Mouse (Mus musculus) cerebellum, postnatal 14 days (tissue): ENCODE results near the gene Araf.
"Not testable (repeated sequence)": the region's sequence is repeated elsewhere in the genome, so short reads cannot be mapped to it uniquely, and the experiment has no call there.

Experiments
- DNase-seq, 2 experiments: peaks; one replicate each; pipeline ENCODE4 v3.0.0; 2021; ENCODE audit warnings: mixed read lengths in 2 of 2

Araf gene

GRCm38 (mm10) chrX:20797681-20798080 lies at the start of gene Araf:
Gene Araf, plus strand, starts transcription at chrX:20797814.
- peak in 1 of 2 experiments; percentile 53 for DNase-seq

GRCm38 (mm10) chrX:20748829-20749228 lies 48.8 kb upstream of the Araf start:
- DNase-seq: no peak

GRCm38 (mm10) chrX:20761201-20761600 lies 36.4 kb upstream of the Araf start:
- DNase-seq: no peak

DNA sequence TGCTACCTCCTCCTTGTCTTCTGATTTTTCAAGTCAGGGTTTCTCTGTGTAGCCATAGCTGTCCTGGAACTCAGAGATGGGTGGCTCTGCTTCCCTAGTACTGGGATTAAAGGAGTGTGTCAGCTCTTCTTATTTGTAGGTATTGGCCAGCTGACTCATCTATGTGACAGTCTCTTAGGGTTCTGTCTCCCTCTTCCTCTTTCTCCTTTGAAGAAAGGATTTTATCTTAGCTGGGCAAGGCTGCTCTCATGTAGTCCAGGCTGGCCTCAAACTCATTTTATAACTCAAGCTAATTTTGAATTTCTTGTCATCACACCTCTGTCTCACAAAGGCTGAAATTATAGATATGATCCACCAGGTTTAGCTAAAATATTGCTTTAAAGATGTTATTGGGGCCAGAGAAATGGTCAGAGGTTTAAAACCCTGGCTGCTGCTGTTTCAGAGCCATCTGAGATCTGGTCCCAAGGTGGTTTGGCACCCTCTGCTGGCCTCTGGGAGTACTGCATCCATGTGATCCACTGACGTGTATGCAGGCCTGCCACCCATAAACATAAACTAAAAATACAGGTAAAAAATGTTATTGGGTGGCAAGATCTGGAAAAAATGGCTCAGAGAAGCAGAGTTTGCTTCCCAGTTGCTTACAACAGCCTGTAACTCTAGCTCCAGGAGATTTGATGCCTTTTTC lies 26.8 kb upstream of the Araf start:
- DNase-seq: peak; percentile 91 to 94

DNA sequence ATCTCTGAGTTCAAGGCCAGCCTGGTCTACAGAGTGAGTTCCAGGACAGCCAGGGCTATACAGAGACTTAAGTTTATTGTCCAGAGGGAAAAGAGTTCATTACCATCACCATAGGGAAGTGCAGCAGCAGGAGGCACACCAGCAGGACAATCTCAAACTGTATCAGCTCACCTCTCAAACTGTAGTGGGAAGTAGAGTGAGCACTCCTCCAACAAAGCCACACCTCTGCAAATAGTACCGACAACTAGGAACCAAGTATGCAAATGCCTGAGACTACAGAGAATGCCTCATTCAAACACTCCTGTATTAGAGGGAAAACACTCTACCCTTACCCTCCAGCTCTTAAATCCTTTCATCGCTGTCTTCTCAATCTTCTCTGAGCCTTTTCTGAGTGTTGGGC lies 25.9 kb upstream of the Araf start:
- no peak for DNase-seq

DNA sequence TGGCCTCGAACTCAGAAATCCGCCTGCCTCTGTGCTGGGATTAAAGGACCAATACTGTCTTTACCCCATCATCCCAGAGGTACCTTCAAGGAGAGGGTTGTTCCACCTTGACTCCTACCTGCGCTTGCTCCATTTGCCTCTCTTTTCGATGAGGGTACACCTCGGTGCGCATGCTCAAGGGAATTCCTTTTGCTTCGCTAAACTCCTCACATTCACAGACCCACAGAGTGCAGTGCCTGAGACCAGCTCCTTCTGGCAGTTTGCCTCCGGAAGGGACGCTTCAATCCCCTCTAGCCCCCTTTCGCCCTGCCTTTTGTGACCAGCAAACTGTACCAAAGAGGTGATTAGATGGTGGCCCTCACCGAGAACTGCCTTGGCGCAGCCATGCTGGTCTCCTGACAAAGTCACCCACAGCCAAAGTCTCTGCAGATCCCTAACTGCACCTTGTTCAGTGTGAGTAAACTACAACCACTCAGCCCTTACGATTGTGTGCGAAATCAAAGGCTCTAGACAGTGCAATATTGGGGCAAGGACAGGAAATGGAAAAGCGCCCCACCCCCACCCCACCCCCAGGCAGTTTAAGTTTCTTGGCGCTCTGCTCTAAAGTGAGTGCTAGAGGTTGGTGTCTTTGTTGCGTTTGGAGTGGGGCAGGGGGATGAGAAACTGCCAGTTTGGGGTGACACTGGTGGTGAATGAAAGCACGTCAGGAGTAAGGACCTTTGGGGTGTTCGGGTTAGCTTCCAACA lies 22.2 kb upstream of the Araf start:
- DNase-seq: no peak

- DNase-seq: no peak
Measured at GRCm38 (mm10) chrX:20777619-20778018, 20.0 kb upstream of the Araf start.

GRCm38 (mm10) chrX:20787309-20787708 lies 10.3 kb upstream of the Araf start:
- no peak for DNase-seq

GRCm38 (mm10) chrX:20792417-20792816 lies 5.2 kb upstream of the Araf start:
- no peak for DNase-seq

DNA sequence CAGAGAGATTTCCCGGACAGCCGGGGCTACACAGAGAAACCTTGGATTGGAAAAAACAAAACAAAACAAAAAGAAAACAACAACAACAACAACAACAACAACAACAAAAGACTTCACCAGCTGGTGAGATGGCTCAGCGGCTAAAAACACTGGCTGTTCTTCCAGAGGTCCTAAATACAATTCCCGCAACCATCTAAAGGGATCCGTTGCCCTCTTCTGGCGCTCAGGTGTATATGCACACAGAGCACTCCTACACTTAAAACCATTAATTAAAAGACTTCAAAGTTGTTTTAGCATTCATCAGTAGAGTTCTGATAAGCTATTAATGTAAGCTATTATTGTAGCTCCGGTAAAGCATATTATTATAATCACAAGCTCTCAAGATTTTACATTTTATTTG lies 4.4 kb upstream of the Araf start:
- DNase-seq: no peak

- no peak for DNase-seq
Measured at GRCm38 (mm10) chrX:20794229-20794628, 3.4 kb upstream of the Araf start.

DNA sequence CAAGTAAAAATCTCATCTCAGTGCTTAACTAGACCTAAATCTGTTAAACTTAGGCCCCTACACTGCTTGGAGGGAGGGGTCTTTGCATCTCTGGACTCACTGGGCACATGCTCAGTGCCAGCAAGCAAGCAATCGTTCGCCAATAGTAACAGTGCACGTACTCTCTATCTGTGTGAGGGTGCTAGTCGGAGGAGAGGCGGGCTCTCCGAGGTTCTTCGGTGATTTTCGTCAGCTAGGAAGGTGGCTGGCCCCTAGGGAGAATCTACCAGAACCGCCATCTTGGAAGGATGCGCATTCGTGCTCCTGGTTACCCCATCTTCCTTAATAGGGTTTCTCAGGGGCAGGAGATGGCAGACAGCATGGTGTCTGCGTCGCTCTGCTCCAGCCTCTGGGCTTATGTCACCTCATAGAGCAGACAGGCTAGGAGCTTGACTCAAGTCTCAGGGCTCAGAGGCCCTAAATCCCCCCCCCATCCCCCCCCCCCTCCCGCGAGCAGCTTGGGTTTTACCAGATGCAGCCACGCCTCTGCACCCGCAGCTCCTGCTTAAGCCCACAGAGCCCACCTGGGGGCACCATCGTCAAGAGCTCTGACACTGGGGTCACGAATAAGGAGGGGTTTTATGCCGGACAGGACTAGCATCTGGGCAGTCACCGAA lies 655 bp downstream of the Araf start:
- peak; percentile 86 to 89 for DNase-seq

GRCm38 (mm10) chrX:20798797-20799147 lies 1.2 kb downstream of the Araf start:
- no peak for DNase-seq

GRCm38 (mm10) chrX:20801456-20801855 lies 3.8 kb downstream of the Araf start:
- DNase-seq: no peak

DNA sequence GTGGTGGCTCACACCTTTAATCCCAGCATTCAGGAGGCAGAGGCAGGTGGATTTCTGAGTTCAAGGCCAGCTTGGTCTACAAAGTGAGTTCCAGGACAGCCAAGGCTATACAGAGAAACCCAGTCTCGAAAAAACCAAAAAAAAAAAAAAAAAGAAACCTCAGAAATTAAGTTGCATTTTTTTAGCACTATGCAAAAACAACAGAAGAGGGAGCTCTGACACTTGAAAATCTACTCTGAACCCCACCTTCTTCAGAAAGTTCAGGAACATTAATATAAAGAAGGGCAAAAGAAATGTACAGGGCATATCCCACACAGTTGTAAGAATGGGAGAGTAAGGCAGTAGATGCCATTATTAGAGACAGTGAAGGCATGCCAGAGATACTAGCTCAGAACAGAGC lies 6.7 kb downstream of the Araf start:
- DNase-seq: not testable (repeated sequence)

- no peak for DNase-seq
Measured at GRCm38 (mm10) chrX:20806295-20806694, 8.7 kb downstream of the Araf start.

DNA sequence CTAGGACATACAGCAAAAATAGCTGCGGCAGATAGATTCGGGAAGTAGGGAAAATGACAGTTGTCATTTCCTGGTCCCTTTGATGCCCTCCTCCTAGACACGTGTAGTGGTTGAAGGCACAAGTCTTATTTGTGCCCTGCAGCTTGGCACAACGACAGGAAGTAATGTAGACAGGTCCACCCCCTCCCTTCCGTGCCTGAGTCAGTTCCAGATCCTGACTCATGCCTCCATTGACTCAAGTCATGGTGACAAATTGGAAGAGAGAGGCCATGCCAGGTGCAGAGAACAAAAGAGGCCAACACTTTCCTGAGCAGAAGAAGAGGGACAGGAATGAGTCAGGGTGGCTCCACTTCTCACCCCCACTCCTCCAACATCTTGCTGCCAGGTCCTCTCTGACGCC lies 19.4 kb downstream of the Araf start:
- peak; percentile 27 to 46 for DNase-seq

GRCm38 (mm10) chrX:20819204-20819628 lies 21.6 kb downstream of the Araf start:
- peak; percentile 84 to 92 for DNase-seq

DNA sequence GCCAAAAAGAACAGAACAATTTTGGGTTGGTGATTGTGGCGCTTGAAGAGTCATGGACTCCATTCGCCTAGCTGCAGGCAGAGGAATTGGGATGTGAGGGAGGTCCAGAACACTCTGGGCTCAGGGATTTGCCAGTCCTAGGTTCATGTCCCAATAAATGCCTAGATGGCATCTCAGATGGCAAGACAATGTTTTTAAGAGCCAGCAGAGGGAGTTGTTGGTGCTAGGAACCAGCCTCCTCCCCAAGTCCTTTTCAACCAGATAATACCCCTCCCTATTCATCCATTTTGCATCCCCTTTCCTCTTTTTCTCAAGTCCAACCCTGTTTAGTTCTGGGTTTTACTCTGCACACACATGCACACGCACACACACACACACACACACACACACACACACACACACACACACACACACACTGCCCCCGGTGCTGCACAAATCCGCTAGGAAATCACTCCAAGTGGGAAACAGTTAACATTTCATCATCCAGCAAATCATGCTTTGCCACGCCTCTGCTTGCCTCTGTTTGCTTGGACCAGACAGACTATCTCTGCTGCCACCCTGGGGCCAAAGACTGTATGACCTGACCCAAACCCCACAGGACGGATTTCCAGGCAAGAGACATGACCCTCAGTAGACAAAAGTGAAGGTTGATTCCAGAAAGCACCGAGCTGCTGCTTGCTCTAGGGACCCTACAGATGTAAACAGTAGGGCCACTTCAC lies 22.3 kb downstream of the Araf start:
- peak; percentile 65 to 78 for DNase-seq

DNA sequence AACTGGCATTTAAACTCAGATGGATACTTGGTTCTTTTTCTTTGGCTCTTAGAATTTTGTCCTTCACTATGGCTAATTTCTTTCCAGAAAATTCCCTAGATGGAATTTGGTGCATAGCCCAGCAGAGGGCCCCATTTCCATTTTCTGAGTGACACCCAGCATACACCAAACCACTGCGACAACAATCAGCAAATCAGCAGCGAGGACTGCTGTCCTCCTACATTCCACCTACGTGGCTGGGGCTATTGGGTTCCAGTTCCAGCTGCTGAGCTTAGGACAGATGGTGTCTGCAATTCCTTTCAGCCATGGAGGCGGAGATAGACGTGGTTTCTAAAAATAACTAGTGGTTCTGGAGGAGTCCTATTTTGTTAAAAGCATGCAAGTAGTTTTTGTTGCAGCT lies 31.3 kb downstream of the Araf start:
- peak; percentile 55 to 67 for DNase-seq

DNA sequence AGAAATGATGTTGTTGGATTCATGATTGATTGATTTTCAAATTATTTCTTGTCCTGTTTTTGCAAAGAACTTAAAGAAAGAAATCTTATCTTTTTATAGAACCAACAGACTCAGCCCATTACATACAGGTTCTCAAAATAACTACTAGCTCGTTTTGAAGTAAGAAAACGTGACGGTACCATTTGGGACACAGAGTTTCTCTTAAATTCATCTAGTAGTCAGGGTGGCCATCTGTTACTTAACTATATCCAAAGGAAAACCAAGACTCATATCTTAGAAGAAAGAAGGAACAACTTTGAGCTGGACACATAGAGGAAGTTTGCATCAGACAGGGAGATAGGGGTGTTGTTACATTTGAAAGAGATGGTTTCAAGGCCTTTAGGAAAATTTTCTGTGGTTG lies 49.6 kb downstream of the Araf start:
- no peak for DNase-seq

GRCm38 (mm10) chrX:20847816-20848215 lies 50.2 kb downstream of the Araf start:
- DNase-seq: no peak

DNA sequence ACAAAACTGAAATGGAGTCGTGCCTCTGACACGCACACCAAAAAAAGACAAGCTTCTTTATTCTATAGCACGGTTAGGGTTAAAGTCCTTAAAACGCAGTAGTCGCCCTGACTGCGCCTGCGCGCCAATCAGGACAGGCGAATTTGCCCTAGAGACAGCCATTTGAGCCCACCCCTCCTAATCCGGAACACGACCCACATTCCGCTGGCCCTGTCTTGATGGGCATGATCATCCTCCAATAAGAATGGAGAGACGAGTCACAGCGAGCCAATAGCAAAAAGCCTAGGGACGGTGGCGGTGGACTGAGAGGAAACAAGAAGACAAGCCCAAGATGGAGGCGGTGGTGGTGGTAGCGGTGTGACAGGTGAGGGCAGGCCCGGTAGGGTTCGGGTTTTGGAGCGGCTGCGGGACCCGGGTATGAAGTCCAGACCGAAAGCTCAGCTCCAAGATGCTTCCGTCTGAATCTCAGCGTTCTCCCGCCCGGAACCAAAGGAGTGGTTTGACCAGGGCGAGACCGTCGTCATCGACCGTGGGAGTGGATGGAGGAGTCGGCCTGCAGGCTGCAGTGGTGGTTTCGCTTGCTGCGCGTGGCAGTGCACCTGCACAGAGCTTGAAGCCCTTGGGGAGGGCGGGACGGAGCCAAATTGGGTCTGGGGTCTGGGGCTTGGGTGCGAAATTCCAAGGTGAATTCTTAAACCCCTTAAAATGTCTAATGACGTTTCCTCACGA lies 50.8 kb downstream of the Araf start:
- DNase-seq: peak; percentile 90 to 91
